Mouse (Mus musculus) cerebellum, postnatal 14 days (tissue): ENCODE measurements at regions not wholly inside any gene's neighbourhood (a gene's known extent, or its start where the extent isn't known, plus 50 kb on each side); places are given as distances from the start of the nearest gene placed in this dataset.

ENCODE experiments used
- DNase-seq, 2 experiments: peaks; one replicate each; pipeline ENCODE4 v3.0.0; 2021; ENCODE audit warnings: mixed read lengths in 2 of 2

DNA sequence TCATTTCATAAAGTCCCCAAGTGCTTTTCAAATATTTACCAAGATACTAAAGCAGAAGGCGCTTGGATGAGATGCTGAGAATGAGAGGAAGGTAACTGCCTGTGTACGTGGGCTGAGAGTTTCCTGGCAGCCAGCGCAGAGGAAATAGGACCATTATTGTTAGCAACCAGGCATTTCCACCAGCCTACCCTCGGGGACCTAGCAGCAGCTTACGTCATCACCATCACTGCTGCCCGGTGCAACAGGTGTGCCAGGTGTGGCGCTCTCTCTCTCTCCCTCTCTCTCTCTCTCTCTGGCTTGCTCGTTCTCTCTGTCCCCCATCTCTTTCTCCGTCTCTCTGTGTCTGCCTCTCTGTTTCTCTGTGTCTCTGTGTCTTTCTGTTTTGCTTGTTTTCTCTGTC lies 55.1 kb upstream of the Fam222a start:
- peak in 1 of 2 experiments; percentile 20 for DNase-seq

DNA sequence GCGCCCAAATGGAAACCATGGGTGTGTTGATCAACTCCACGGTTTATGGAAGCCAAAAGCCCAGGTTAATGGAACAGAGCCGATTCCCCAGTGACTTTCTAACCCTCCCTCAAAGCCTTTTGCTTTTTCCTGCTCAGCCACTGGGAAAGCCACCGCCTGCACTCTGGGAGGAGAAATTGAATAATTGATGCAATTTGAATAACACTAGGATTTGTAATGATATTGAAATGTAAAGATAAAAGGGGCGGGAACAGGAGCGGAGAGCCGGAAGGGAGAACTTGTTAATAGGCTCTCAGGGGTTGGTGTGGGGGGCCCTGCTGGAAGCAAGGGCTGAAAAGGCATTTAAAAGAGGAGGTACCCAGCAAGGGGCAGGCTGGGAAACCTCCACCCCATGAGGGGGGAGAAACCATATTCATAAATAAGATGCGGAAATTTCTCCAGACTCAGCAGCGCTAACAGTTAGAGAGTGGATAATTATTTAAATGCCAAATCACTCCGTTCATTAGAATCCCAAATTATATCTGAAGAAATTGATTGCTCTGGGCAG lies 53.8 kb upstream of the Fam222a start:
- no peak for DNase-seq

DNA sequence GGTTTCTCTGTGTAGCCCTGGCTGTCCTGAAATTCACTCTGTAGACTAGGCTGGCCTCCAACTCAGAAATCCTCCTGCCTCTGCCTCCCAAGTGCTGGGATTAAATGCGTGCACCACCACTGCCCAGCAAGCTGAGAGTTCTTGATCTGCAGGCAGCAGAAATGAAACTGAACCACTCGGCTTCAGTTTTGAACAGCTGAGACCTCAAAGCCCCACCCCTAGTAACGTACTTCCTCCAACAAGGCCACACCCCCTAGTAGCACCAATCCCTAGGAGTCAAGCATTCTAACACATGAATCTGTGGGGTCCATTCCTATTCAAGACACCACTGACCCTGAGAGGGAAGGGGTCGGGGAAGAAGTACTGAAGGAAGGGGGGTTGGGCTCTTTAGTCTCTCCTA lies 50.8 kb upstream of the Fam222a start:
- DNase-seq = no peak

DNA sequence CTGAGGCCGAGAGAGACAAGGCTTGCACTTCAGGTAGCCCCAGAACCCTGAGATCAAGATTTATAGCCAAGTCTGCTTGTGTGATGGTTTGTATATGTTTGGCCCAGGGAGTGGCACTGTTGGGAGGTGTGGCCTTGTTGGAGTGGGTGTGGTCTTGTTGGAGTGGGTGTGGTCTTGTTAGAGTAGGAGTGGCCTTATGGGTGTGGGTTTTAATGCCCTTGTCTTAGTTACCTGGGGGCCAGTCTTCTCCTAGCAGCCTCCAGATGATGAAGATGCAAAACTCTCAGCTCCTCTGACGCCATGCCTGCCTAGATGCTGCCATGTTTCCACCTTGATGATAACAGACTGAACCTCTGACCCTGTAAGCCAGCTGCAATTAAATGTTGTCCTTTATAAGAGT lies 49.8 kb upstream of the Fam222a start:
- no peak for DNase-seq
